Mouse (Mus musculus): ENCODE results near the gene Nfat5.

Nfat5 gene

DNA sequence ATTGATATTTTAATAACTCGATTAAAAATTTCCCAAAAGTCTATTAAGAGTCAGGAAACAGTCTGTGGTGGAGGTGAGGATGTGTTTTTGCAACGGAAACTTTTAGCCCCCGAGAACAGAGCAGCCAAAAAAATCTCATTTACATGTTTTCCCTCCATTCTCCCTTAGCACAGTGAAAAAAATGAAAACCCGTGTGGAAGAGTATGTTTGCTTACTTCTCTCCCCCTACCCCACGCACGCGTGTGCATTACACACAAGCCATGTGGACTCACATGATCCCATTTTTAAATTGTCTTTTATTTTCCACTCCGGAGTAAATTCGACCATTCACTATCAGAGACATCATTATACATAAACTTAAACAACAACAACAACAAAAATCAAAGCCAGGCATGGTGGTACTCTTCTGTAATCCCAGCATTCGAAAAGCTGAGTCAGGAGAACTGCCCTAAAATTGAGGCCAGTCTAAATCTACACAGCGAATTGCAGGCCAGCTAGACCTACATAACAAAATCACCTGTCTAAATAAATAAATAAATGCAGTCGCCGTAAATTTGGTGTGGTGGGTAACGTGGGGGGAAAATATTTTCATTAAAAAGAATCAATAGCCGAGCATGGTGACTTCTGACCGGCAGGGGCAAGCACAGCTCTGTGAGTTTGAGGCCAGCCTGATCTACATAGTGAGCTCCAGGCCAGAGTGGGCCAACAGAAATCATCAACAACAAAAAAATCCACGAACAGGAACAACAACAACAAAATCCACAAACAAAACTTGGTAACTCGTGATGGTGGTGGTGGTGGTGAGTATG lies 947 bp upstream of the Nfat5 start:
- no peak for DNase-seq

DNA sequence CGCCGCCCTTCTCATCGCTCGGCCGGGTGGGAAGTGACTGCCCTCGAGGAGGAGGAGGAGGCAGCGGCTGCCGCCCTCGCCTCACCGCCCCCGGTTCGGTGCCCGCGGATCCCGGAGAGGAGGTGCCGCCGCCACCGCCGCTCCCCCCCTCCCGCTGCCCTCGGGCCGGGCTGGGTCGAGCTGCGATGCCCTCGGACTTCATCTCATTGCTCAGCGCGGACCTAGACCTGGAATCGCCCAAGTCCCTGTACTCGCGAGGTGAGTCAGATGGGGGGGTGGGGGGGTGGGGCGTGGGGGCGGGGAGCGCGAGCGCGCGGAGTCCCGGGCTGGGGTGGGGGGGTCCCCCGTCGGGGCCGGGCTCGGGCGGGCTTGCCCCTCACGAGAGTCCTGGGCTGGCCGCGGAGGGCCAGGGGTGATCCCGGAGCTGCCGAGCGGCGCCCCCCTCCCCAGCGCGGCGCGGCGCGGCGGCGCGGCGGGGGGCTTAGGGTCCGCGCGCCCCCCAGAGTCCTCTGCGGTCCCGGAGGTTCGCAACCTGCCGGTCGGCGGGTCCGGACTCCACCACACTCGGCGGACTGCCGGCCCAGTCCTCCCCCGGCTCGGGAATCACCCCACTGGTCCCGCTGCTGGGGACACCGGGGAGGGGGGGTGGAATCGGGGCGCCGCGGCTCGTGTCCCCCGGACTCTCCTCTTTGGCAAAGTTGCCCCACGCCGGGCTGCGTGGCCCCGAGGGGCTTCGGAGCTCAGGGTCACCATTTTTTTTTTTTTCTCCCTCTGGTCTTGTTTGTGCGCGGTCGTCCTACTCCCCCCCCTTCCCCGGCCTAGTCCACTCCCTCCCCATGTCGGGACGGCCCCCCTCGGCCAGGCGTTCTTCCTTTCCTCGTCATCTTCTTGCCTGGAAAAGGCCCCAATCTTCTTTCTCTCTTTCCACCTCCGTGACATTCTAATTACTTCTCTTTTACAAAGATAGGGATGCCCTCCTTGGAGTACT lies 665 bp downstream of the Nfat5 start:
- peak; percentile 65 to 73 for DNase-seq

GRCm38 (mm10) chr8:107295450-107295849 lies 2.2 kb downstream of the Nfat5 start:
- DNase-seq, result no peak

DNA sequence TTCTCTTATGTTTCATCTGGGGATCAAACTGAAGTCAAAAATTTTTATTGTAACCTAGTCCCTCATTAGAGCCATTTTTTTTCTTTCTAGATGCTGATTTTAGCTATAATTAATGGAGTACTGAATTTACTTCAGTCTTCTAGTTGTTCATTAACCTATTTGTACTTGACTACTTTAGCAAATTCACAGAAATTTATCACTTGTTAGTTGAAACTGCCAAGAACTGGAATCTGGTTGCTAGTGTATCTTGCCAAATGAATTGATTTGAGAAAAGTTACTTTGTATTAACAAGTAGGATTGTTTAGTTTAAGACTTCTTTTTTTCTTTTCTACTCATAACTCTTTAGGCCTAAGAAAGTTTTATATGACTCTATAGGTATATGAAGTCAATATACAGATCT lies 18.6 kb downstream of the Nfat5 start:
- no peak for DNase-seq

DNA sequence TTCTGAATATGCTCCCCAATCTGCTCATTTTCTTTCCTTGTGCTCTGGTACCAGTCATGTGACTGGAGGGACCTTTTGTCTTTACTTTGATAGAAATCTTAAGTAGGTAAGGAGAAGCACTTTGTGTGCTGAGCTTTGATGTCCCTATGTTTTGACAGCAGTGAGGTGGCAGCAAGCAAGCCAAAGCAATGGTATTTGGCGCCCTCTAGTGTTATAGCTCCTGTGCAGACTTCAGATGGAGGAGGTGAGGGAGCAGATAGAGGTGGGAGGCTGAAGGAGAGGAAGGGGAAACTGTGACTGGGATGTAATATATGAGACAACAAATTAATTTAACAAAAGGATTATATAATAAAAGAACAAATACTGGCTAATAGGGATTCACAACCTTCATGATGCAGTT lies 30.9 kb downstream of the Nfat5 start:
- peak; percentile 89 for DNase-seq

- DNase-seq, result no peak
These were observed 36.3 kb downstream of the Nfat5 start for GRCm38 (mm10) chr8:107329595-107329994.

DNA sequence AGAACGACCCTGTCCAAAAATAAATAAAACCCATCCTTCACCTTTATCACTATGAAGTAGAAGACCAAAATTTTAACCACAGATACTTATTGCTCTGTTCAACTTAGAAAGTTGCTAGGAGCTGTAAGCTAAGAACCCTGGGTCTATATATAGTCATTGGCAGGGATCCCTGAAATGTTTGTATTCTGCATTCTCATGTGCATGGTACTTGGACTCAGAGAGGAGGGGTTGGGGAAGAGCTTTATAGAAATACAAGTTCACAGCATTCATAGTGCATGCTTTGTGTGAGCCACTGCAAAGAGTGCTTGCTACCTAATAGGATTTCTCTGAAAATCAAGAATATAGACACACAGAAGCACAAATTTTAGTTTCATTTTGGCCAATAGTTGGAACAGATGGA lies 43.2 kb downstream of the Nfat5 start:
- no peak for DNase-seq

- DNase-seq, result no peak
These were observed 77.0 kb downstream of the Nfat5 start for GRCm38 (mm10) chr8:107370311-107370710.

DNA sequence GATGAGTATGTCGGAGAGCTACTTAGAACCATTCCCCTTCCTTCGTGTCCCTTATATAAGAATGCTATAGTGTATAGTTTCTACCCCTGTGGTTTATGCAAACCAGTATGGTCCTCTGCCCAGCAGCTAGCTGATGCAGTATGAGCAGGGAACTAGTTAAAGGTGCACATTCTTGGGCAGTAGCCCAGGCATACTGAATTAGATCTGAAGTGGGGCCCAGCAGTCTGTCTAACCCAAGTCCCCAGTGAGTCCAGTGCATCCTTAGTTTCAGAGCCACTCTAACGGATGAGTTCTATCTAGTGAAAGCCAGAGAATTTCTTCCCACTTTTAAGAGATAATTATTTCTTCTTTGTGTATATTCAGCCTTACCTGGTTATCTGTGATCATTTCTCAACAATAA lies 84.1 kb downstream of the Nfat5 start:
- DNase-seq, result no peak

DNA sequence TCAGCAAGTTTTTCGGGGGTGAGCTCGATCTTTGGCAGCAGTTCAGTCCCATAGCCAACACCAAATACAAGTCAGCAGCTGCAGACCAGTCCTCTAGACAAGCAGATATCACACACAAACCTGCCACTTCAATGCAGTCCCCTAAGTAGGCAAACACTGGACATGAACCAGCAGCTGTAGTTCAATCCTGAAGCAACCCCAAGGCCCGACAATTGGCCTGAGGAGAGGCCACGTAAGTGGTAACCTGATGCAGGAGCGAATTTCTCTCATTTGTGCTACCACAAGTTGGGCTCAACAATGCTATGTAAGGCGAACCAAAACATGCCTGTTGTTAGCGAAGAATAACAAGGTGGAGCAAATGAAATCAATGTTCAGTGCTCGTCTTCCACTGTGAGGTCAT lies 87.5 kb downstream of the Nfat5 start:
- DNase-seq, result no peak

GRCm38 (mm10) chr8:107381666-107382065 lies 88.4 kb downstream of the Nfat5 start:
- no peak for DNase-seq

DNA sequence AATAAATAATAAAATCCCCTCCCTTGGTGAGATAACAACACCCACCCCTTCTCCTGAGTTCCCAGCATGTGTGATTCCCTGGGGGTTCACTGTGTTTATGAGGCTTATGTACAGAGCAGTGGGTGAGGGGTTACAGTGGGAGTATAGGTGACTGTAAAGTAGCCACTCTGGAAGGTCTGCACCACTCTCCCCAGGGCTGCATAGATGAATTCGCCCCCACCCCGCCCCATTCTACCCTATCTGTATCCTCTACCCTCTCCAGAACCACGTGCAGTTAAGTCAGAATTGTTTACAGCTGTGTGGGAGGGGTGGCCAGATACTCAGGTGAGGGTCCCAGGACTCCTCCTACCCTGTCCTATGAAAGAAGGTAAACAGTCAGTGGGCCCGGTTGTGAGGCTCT lies 89.6 kb downstream of the Nfat5 start:
- DNase-seq, result no peak

GRCm38 (mm10) chr8:107384651-107385050 lies 91.4 kb downstream of the Nfat5 start:
- DNase-seq, result no peak

- no peak for DNase-seq
These were observed 91.8 kb downstream of the Nfat5 start for GRCm38 (mm10) chr8:107385063-107385462.

- DNase-seq, result no peak
These were observed 92.9 kb downstream of the Nfat5 start for GRCm38 (mm10) chr8:107386171-107386570.

DNA sequence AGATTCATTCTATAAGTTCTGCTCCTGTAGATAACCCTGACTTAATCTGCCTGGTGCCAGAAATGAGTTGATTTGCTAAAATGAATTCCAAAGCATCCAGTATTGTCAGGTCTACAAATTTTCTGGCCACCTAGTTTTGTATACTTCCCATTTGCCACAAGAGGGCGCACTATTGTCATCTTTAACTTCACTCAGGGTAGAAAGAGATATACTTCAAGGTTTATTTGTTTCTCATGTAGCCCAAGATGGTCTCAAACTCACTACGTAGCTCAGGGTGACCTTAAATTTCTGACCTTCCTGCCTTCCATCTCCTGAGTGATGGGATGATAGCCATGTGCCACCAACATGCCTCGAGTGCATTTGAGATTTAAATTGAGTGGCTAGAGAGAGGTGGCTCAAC lies 93.4 kb downstream of the Nfat5 start:
- DNase-seq, result peak; percentile 51 to 52

GRCm38 (mm10) chr8:107387861-107388260 lies 94.6 kb downstream of the Nfat5 start:
- peak; percentile 67 to 79 for DNase-seq

DNA sequence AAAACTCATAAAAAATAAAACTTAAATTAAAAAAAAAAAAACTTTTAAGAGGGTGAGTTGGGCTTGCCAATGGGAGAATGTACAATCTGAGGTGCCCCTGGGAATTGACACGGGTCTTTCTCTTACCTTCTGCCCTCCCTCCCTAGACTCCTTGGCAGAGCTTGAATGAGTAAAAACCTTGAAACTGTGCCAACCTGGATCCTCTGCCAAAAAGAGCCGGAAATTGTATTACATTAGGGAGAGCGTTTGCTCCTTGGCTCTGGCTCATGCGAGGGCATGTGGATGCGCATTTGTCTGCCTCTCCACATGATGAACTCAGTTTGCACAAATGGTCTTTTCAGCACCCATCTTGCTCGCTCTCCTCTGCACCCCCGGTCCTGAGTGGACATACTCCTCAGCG lies 96.3 kb downstream of the Nfat5 start:
- DNase-seq, result peak; percentile 90 to 96

- DNase-seq, result no peak
These were observed 97.3 kb downstream of the Nfat5 start for GRCm38 (mm10) chr8:107390476-107391135.

DNA sequence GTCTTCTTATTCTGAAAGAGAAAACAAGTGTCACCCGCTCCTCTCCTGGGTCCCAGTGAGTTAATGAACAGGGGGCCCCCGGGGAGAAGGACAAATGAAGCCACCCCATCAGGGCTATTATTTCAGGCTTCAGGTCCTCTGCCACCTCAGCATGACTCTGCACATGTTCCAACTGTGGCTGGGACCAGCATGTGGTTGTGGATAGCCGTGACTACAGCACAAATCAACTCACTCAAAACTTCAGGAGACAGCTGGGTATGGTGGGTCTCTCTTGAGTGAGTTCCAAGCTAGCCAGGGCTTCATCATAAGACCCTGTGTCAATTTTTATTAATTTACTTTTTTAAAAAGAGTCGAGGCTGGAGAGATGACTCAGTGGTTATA lies 97.9 kb downstream of the Nfat5 start:
- DNase-seq, result no peak

DNA sequence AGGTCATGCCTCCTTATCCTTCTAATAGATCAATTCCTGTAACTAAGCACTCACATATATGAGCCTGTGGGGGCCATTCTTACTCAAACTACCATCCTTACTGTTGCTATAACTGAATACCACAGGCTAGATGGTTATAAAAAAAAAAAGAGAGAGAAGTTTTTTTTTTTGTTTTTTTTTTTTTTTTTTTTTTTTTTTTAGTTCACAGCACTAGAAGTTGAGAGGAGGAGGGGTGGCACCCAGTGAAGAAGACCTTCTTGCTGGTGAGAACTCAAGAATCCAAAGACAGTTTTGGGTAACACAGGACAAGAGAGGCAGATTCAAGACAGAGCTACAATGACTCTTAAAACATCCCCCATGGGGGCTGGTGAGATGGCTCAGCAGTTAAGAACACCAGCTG lies 102.1 kb downstream of the Nfat5 start:
- no peak for DNase-seq

GRCm38 (mm10) chr8:107396106-107396670 lies 102.9 kb downstream of the Nfat5 start:
- peak; percentile 30 to 56 for DNase-seq

- no peak for DNase-seq
These were observed 104.4 kb downstream of the Nfat5 start for GRCm38 (mm10) chr8:107397665-107398064.
